Mouse (Mus musculus) frontal cortex, postnatal 10 days (tissue): ENCODE results near the gene Plod3.

Source experiments
- DNase-seq, 2 experiments: peaks; one replicate each; pipeline ENCODE4 v3.0.0; 2022; ENCODE audit warnings: low spot score in 2 of 2, mixed read lengths in 1 of 2

Plod3 gene

DNA sequence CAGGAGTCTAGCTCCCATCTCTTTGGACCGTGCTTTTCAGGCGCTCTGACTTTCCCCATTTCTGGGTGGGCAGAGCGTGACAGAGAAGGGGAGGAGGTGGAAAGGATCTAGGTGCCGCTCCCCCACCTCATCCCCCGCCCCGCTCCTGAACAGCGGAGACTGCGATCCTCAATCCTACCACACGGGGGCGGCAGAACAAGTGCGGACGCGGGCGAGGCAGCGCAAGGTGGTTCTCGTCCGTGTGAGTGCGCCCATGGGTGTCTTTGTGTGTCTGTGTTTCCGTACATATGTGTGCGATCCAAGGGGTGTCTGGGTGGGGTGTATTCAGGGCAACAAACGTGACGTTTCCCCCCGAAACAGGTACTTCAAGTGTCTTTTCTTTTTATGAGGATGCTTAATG lies 38.3 kb downstream of the Plod3 start:
- DNase-seq, result peak in 1 of 2 experiments; percentile 76

GRCm38 (mm10) chr5:137026092-137026491 lies 39.3 kb downstream of the Plod3 start, which contains the start of gene Vgf:
Gene Vgf (plus strand): TSS chr5:137026392.
- DNase-seq, result no peak

- no peak for DNase-seq
Observed at GRCm38 (mm10) chr5:137028561-137029272, 41.9 kb downstream of the Plod3 start.

GRCm38 (mm10) chr5:137029273-137029585 lies 42.4 kb downstream of the Plod3 start:
- DNase-seq, result no peak

DNA sequence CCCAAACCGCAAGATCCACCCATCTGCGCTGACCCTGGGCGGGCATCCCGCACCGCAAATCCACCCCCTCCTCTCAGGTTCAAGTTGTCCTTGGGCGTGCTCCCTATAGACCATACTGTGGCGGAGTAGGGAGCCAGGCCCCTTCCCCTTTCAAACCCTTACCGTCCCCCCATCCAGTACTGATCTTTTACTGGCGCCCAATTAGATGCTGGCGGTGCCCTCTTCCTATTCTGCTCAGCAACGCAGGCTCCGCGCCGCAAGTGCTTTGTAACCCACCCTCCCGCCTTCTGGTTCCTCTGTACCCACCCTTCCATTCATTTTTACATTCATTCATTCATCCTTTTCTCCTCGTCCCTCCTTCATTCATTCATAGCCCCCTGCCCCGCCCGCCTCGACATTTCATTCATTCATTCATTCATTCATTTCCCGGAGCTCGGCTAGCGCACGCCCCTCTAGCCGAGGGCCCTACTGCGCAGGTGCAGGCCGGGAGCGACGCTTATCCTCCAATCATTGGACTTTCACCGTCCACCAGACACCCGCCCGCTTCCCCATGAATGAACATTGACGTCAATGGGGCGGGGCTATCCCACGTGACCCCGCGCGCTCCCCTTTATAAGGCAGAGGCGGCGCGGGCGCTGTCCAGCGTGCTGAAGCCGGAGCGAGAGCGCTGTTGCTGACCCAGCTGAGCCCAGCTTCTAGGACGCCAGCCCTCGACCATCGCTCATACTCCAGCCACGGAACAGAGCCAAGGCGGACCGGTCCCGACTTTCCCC lies 43.0 kb downstream of the Plod3 start:
- DNase-seq, result peak; percentile 93 to 95

- peak; percentile 58 to 64 for DNase-seq
Observed at GRCm38 (mm10) chr5:137030416-137030810, 43.6 kb downstream of the Plod3 start.

DNA sequence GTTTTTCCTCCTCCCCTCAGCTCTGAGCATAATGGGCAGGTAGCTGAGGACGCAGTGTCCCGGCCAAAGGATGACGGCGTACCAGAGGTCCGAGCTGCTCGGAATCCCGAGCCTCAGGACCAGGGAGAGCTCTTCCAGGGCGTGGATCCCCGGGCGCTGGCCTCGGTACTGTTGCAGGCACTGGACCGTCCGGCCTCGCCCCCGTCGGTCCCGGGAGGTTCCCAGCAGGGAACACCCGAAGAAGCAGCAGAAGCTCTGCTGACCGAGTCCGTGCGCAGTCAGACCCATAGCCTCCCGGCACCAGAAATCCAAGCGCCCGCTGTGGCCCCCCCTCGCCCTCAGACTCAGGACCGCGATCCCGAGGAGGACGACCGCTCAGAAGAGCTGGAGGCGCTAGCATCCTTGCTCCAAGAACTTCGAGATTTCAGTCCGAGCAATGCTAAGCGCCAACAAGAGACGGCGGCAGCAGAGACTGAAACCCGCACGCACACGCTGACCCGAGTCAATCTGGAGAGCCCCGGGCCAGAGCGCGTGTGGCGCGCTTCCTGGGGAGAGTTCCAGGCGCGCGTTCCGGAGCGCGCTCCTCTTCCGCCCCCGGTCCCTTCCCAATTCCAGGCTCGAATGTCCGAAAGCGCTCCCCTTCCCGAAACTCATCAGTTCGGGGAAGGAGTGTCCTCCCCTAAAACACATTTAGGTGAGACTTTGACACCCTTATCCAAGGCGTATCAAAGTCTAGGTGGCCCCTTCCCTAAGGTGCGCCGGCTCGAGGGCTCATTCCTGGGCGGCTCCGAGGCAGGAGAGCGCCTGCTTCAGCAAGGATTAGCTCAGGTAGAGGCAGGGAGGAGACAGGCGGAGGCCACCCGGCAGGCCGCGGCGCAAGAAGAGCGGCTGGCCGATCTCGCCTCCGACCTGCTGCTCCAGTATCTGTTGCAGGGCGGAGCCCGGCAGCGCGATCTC lies 44.5 kb downstream of the Plod3 start:
- peak in 1 of 2 experiments; percentile 36 for DNase-seq

DNA sequence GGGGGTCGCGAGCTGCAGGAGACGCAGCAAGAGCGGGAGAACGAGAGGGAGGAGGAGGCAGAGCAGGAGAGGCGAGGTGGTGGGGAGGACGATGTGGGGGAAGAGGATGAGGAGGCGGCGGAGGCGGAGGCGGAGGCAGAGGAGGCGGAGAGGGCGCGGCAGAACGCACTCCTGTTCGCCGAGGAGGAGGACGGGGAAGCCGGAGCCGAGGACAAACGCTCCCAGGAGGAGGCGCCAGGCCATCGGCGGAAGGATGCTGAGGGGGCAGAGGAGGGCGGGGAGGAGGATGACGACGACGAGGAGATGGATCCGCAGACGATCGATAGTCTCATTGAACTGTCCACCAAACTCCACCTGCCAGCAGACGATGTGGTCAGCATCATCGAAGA lies 45.2 kb downstream of the Plod3 start:
- DNase-seq, result peak in 1 of 2 experiments; percentile 61

DNA sequence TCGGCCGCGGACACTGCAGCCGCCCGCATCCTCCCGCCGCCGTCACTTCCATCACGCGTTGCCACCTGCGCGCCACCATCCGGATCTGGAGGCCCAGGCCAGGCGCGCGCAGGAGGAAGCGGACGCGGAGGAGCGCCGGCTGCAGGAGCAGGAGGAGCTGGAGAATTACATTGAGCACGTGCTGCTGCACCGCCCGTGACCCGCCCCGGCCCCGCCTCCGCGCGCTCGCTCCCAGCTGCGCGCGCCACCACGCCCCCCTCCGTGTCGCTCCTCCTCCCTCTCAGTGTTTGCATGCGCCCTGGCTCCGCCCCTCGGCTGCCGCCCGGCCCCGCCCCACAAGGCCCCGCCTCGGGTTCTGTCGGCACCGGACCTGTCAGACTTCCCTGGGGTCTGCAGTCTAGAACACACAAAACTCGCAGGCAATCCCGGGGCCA lies 45.8 kb downstream of the Plod3 start:
- DNase-seq, result peak; percentile 72 to 81

DNA sequence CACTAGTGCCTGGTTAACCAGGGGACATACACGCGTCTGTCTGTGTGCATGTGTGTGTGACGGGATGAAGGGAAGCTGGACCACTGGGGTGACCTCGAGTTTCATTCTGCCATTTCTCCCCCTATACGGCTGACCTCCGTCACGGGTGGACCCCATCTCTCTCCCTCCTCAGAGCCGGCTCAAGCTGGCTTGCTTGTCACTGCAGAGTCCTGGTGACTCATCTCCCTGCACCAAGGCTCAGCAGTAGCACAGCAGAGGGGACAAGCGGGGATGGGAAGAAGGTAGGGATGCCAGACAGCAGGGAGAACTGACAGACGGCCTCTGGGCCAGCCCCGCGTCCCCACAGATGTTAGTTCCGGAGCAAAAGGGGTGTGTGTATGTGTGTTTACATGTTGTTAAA lies 49.4 kb downstream of the Plod3 start:
- no peak for DNase-seq

GRCm38 (mm10) chr5:137039453-137039852 lies 52.6 kb downstream of the Plod3 start:
- no peak for DNase-seq

DNA sequence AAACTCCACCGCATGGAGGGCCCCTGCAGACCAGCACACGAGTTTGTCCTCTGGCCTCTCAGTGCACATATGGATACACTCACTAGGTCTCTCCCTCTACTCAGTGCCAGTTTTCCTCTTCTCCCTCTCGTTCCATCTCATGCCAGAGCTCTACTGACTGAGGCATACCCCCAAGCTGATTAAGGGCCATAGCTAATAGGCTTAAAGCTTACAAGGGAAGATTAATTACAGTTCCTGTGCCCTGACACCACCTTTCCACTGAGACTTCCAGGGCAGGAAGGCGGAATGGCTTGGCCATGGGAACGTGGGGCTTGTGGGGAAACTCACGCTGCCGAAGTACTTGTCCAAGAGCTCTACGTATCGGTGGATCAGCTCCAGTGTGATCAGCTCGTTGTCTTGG lies 54.6 kb downstream of the Plod3 start:
- no peak for DNase-seq

- DNase-seq, result no peak
Observed at GRCm38 (mm10) chr5:137043997-137044396, 57.2 kb downstream of the Plod3 start.

- DNase-seq, result peak; percentile 98
Observed at GRCm38 (mm10) chr5:137045402-137046323, 58.8 kb downstream of the Plod3 start, which contains the start of gene Ap1s1. Gene Ap1s1 (minus strand): TSS chr5:137046135.
